Mouse (Mus musculus) gastrocnemius, postnatal 25 days (tissue): ENCODE results near the gene Gm10424. TPM values are rescaled to one million over a fixed set of nuclear protein-coding genes. Genes with fewer than 3 reads are reported as not detected.
"Not testable (repeated sequence)": the region's sequence is repeated elsewhere in the genome, so short reads cannot be mapped to it uniquely, and the experiment has no call there.

Experiments
- DNase-seq: peaks from one replicate; pipeline ENCODE4 v3.0.0; 2022
- long read RNA-seq, 2 experiments: library from polyadenylated mRNA; stranded (forward); transcript quantifications; one replicate each; pipeline ENCODE4 v2.0.0; 2021
- total RNA-seq, 2 experiments: library from RNA; stranded (reverse); gene quantifications; 1 replicate in 1 of 2; 2 replicates in 1 of 2; pipeline ENCODE4 v1.2.3; 2021

Gene Gm10424
- not detected for total RNA-seq
- long read RNA-seq, experiment 1 = 0 reads
- long read RNA-seq, experiment 2 = 0 reads

DNA sequence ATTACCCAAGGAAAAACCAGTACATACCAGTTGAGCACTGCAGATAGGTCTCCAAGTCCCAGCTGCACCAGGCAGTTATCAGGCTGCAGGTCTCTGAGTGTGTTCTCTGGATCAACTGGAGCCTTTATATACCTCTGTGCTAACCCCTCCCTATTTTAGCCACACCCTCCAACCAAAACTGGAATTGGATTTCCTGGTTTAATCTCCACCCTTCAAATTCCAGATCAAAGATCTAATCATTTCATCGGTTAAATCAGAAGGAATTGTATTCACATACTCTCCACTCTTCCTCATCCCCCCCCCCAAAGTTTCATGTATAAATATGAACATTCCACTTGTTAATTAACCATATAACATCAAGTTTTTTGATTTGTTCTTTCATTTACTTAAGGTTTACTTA lies at the start of gene Gm10424:
Gene Gm10424 (minus strand): TSS at position 101 of the 400 bp plus-strand sequence.
- not testable (repeated sequence) for DNase-seq

DNA sequence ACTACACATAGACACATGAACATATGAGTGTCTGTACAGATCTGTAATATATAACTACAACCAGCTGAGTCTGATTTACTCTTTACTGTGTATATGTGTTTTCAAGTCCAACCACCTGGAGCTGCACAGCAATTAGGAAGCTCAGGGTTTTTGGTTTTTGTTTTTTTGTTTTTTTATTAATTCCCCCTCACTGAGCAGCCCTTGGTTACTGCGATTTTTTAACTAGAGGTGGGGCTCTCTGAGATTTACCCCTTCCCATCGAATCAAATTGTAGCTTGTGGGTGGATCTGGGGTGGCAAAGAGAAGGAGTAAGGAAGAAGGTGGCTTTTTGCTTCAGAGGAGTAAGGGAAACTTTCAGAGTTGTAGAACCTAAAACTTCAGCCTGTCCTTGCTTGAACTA lies 33.0 kb upstream of the Gm10424 start, which contains the start of gene Gm3259:
Gene Gm3259 (plus strand): TSS at position 301 of the 400 bp plus-strand sequence.
- not testable (repeated sequence) for DNase-seq

Other genes with a start within 250 kb of the Gm10424 start
- gene Gm7942, start 165.8 kb downstream of the Gm10424 start, total RNA-seq = not detected
- gene Gm16513, start 90.1 kb downstream of the Gm10424 start, total RNA-seq = not detected
- not detected for gene Gm3259, start 33.1 kb upstream of the Gm10424 start, total RNA-seq
- not detected for gene D5Ertd577e, start 184.0 kb upstream of the Gm10424 start, total RNA-seq
- gene Gm3286, start 238.0 kb upstream of the Gm10424 start, total RNA-seq = not detected